Mouse (Mus musculus) embryonic facial prominence, embryonic 13.5 days (tissue): ENCODE data around the gene Tssk4. TPM values are rescaled to one million over a fixed set of nuclear protein-coding genes. Genes with fewer than 3 reads are reported as not detected.
A peak's percentile ranks its signal among the peaks of the same experiment; 100 is the strongest.

Experiments
- ATAC-seq: fragments of 200-750 bp; cut with Nextera tagmentation; 2 replicates; pipeline ENCODE4 v1.8.0; 2017; ENCODE audit warnings: low read depth; ENCODE audit not compliant: insufficient number of reproducible peaks, insufficient read depth, low FRiP score, low TSS enrichment
- H3K27ac ChIP-seq: fragments of 300-500 bp; sonication (generic); 2 replicates; pipeline ENCODE4 v1.5.1; 2015; ENCODE audit warnings: moderate library complexity, mild to moderate bottlenecking, inconsistent platforms
- H3K27me3 ChIP-seq: fragments of 300-500 bp; sonication (generic); 2 replicates; pipeline ENCODE4 v1.6.1; 2015; ENCODE audit warnings: mild to moderate bottlenecking, inconsistent platforms
- H3K36me3 ChIP-seq: fragments of 300-500 bp; sonication (generic); 2 replicates; pipeline ENCODE4 v1.6.1; 2015; ENCODE audit warnings: mild to moderate bottlenecking, inconsistent platforms
- H3K4me1 ChIP-seq: fragments of 300-500 bp; sonication (generic); 2 replicates; pipeline ENCODE4 v1.6.1; 2015; ENCODE audit warnings: inconsistent platforms
- H3K4me2 ChIP-seq: fragments of 300-500 bp; sonication (generic); 2 replicates; pipeline ENCODE4 v1.6.1; 2015; ENCODE audit warnings: moderate library complexity, mild to moderate bottlenecking, inconsistent platforms
- H3K4me3 ChIP-seq: fragments of 300-500 bp; sonication (generic); 2 replicates; pipeline ENCODE4 v1.5.1; 2015; ENCODE audit warnings: mild to moderate bottlenecking, inconsistent platforms
- H3K9ac ChIP-seq: fragments of 300-500 bp; sonication (generic); 2 replicates; pipeline ENCODE4 v1.6.1; 2015; ENCODE audit warnings: mild to moderate bottlenecking, inconsistent platforms
- H3K9me3 ChIP-seq: fragments of 300-500 bp; sonication (generic); 2 replicates; pipeline ENCODE4 v1.6.1; 2016; ENCODE audit warnings: inconsistent platforms
- WGBS: fragments of 180-500 bp; shearing (Covaris S2); methylation state at CpG from one replicate; pipeline ENCODE4 v1.1.7; 2015; ENCODE audit warnings: mixed read lengths; 5-methylcytosine and 5-hydroxymethylcytosine counted together
- polyA plus RNA-seq: library from polyadenylated mRNA; unstranded; fragments of >200 nt; fragmentation: Nextera tagmentation; extraction: Ambion mirVana; gene quantifications from 2 replicates; pipeline ENCODE4 v1.2.1, GENCODE M21; 2015

Tssk4 gene
- polyA plus RNA-seq, 1 experiment from 2014 or later: 1.0 TPM

- Histone ChIP-seq H3K4me2 (peak within 1 kb of the TSS; percentile 80), H3K36me3 (peaks cover 41% of the 10 kb centered on the region), H3K27ac (peak within 1 kb of the TSS; percentile 91), H3K27me3 (no peaks in the 10 kb centered on the region), H3K4me1 (peaks cover 11% of the 10 kb centered on the region), H3K9ac (peak within 1 kb of the TSS; percentile 84), H3K4me3 (peak within 1 kb of the TSS; percentile 82), H3K9me3 (no peaks in the 10 kb centered on the region)
- peak; percentile 96 for ATAC-seq
- under 1% methylated on average over 66 of the region's 66 CpGs for WGBS
These were observed 31.5 kb downstream of the Tssk4 start, which contains the start of gene Tinf2 for GRCm38 (mm10) chr14:55681160-55682117. TSS of gene Tinf2 (minus strand) at chr14:55681820.

- ATAC-seq: no peak
- peak overlapping the region; percentile 91 for H3K27ac ChIP-seq
These were observed 32.1 kb downstream of the Tssk4 start for GRCm38 (mm10) chr14:55682118-55682493.

GRCm38 (mm10) chr14:55689433-55689832, 39.4 kb downstream of the Tssk4 start:
- Histone ChIP-seq H3K9ac (no peak overlapping the region), H3K4me3 (no peak overlapping the region), H3K4me2 (no peak overlapping the region), H3K4me1 (no peaks in the 10 kb centered on the region), H3K27ac (no peak overlapping the region), H3K9me3 (no peaks in the 10 kb centered on the region), H3K27me3 (no peaks in the 10 kb centered on the region), H3K36me3 (no peaks in the 10 kb centered on the region)
- 55% methylated on average over 10 of the region's 10 CpGs for WGBS
- no peak for ATAC-seq

More at GRCm38 (mm10) chr14:55682118-55682493, 32.1 kb downstream of the Tssk4 start:
- 8% methylated on average over 3 of the region's 3 CpGs for WGBS
- Histone ChIP-seq H3K36me3 (peaks cover 34% of the 10 kb centered on the region), H3K4me2 (peak overlapping the region; percentile 80), H3K4me1 (peaks cover 11% of the 10 kb centered on the region), H3K9me3 (no peaks in the 10 kb centered on the region), H3K27me3 (no peaks in the 10 kb centered on the region), H3K9ac (peak overlapping the region; percentile 84), H3K4me3 (peak overlapping the region; percentile 82)

- Histone ChIP-seq H3K27me3 (no peaks in the 10 kb centered on the region), H3K4me1 (no peaks in the 10 kb centered on the region), H3K9me3 (no peaks in the 10 kb centered on the region), H3K4me3 (no peak overlapping the region), H3K36me3 (no peaks in the 10 kb centered on the region), H3K9ac (no peak overlapping the region), H3K4me2 (no peak overlapping the region), H3K27ac (no peak overlapping the region)
- WGBS: 81% methylated on average over 4 of the region's 4 CpGs
- no peak for ATAC-seq
These were observed 47.2 kb downstream of the Tssk4 start for GRCm38 (mm10) chr14:55697226-55697625.

- H3K27me3 ChIP-seq: no peaks in the 10 kb centered on the region
- H3K36me3 ChIP-seq: no peaks in the 10 kb centered on the region
- no peaks in the 10 kb centered on the region for H3K4me1 ChIP-seq
- no peak overlapping the region for H3K27ac ChIP-seq
- ATAC-seq: no peak
- no peak overlapping the region for H3K4me2 ChIP-seq
- no peak overlapping the region for H3K4me3 ChIP-seq
- 59% methylated on average over 9 of the region's 9 CpGs for WGBS
- H3K9me3 ChIP-seq: no peaks in the 10 kb centered on the region
- no peak overlapping the region for H3K9ac ChIP-seq
These were observed 51.1 kb downstream of the Tssk4 start for GRCm38 (mm10) chr14:55701131-55701530.

Other genes with a start within 250 kb of the Tssk4 start
- gene Dhrs4, start 171.4 kb upstream of the Tssk4 start, polyA plus RNA-seq: 98.6 and 103 TPM in 2 replicates
- gene Carmil3, start 159.5 kb upstream of the Tssk4 start, polyA plus RNA-seq: 3.9 and 4.3 TPM in 2 replicates
- gene Cpne6, start 139.7 kb upstream of the Tssk4 start, polyA plus RNA-seq: 0.60 and 0.83 TPM in 2 replicates
- not detected in 2 replicates for gene Nrl, start 125.2 kb upstream of the Tssk4 start, polyA plus RNA-seq
- gene Pck2, start 109.9 kb upstream of the Tssk4 start, polyA plus RNA-seq: 35.0 and 38.4 TPM in 2 replicates
- gene Dcaf11, start 90.2 kb upstream of the Tssk4 start, polyA plus RNA-seq: 57.3 and 66.5 TPM in 2 replicates
- 0.74 and 0.87 TPM in 2 replicates for gene A730061H03Rik, start 89.8 kb upstream of the Tssk4 start, polyA plus RNA-seq
- 4.1 and 5.3 TPM in 2 replicates for gene Fitm1, start 74.6 kb upstream of the Tssk4 start, polyA plus RNA-seq
- 141 and 152 TPM in 2 replicates for gene Psme1, start 72.1 kb upstream of the Tssk4 start, polyA plus RNA-seq
- gene Emc9, start 64.9 kb upstream of the Tssk4 start, polyA plus RNA-seq: 4.7 and 4.8 TPM in 2 replicates
- 233 and 267 TPM in 2 replicates for gene Psme2, start 59.1 kb upstream of the Tssk4 start, polyA plus RNA-seq
- gene Rnf31, start 58.5 kb upstream of the Tssk4 start, polyA plus RNA-seq: 17.6 and 21.7 TPM in 2 replicates
- 10.5 and 12.3 TPM in 2 replicates for gene Irf9, start 46.6 kb upstream of the Tssk4 start, polyA plus RNA-seq
- 2.0 and 2.8 TPM in 2 replicates for gene Rec8, start 32.1 kb upstream of the Tssk4 start, polyA plus RNA-seq
- 95.1 and 111 TPM in 2 replicates for gene Ipo4, start 14.2 kb upstream of the Tssk4 start, polyA plus RNA-seq
- gene Gm49378, start 12.3 kb upstream of the Tssk4 start, polyA plus RNA-seq: 1.7 and 1.8 TPM in 2 replicates
- 106 and 117 TPM in 2 replicates for gene Tm9sf1, start 6.4 kb upstream of the Tssk4 start, polyA plus RNA-seq
- gene Mdp1, start 10.3 kb downstream of the Tssk4 start, polyA plus RNA-seq: 66.1 and 70.6 TPM in 2 replicates
- gene Gmpr2, start 21.8 kb downstream of the Tssk4 start, polyA plus RNA-seq: 75.2 and 83.5 TPM in 2 replicates
- gene Nedd8, start 21.9 kb downstream of the Tssk4 start, polyA plus RNA-seq: 665 and 670 TPM in 2 replicates
- gene Tinf2, start 31.6 kb downstream of the Tssk4 start, polyA plus RNA-seq: 38.7 and 46.6 TPM in 2 replicates
- gene Tgm1, start 63.7 kb downstream of the Tssk4 start, polyA plus RNA-seq: 4.5 and 4.7 TPM in 2 replicates
- 27.6 and 32.2 TPM in 2 replicates for gene Rabggta, start 72.1 kb downstream of the Tssk4 start, polyA plus RNA-seq
- gene Dhrs1, start 95.5 kb downstream of the Tssk4 start, polyA plus RNA-seq: 84.5 and 102 TPM in 2 replicates
- gene Nop9, start 95.5 kb downstream of the Tssk4 start, polyA plus RNA-seq: 35.5 and 47.6 TPM in 2 replicates
- gene Cideb, start 108.3 kb downstream of the Tssk4 start, polyA plus RNA-seq: 0.18 and 1.2 TPM in 2 replicates
- 0.51 and 0.56 TPM in 2 replicates for gene Ltb4r2, start 111.2 kb downstream of the Tssk4 start, polyA plus RNA-seq
- 0.58 and 1.1 TPM in 2 replicates for gene Ltb4r1, start 115.8 kb downstream of the Tssk4 start, polyA plus RNA-seq
- 20.2 and 21.6 TPM in 2 replicates for gene Adcy4, start 133.9 kb downstream of the Tssk4 start, polyA plus RNA-seq
- 41.1 and 44.4 TPM in 2 replicates for gene Ripk3, start 138.7 kb downstream of the Tssk4 start, polyA plus RNA-seq
- 156 and 160 TPM in 2 replicates for gene Nfatc4, start 173.0 kb downstream of the Tssk4 start, polyA plus RNA-seq
- 27.8 and 28.1 TPM in 2 replicates for gene Nynrin, start 203.8 kb downstream of the Tssk4 start, polyA plus RNA-seq
- gene Cbln3, start 234.2 kb downstream of the Tssk4 start, polyA plus RNA-seq: 0.28 and 0.30 TPM in 2 replicates
- 21.0 and 22.0 TPM in 2 replicates for gene Khnyn, start 234.8 kb downstream of the Tssk4 start, polyA plus RNA-seq